Mouse (Mus musculus) neural tube, embryonic 13.5 days (tissue): ENCODE measurements at regions not wholly inside any gene's neighbourhood (a gene's known extent, or its start where the extent isn't known, plus 50 kb on each side); places are given as distances from the start of the nearest gene placed in this dataset.
"Not testable (repeated sequence)": the region's sequence is repeated elsewhere in the genome, so short reads cannot be mapped to it uniquely, and the experiment has no call there.

Experiments
- ATAC-seq: fragments of 200-750 bp; cut with Nextera tagmentation; 2 replicates; pipeline ENCODE4 v1.8.0; 2017; ENCODE audit warnings: low read depth, mild to moderate bottlenecking, moderate TSS enrichment, moderate library complexity
- H3K27ac ChIP-seq: fragments of 300-500 bp; sonication (generic); replicated peaks from 2 replicates; pipeline ENCODE4 v1.5.1; 2015; ENCODE audit warnings: moderate library complexity, mild to moderate bottlenecking, inconsistent platforms
- H3K27me3 ChIP-seq: fragments of 300-500 bp; sonication (generic); 2 replicates; pipeline ENCODE4 v1.6.1; 2015; ENCODE audit warnings: mild to moderate bottlenecking, inconsistent platforms
- H3K36me3 ChIP-seq: fragments of 300-500 bp; sonication (generic); 2 replicates; pipeline ENCODE4 v1.6.1; 2015; ENCODE audit warnings: mild to moderate bottlenecking, inconsistent platforms
- H3K4me1 ChIP-seq: fragments of 300-500 bp; sonication (generic); replicated peaks from 2 replicates; pipeline ENCODE4 v1.6.1; 2015; ENCODE audit warnings: inconsistent platforms
- H3K4me2 ChIP-seq: fragments of 300-500 bp; sonication (generic); 2 replicates; pipeline ENCODE4 v1.6.1; 2015; ENCODE audit warnings: inconsistent platforms, mild to moderate bottlenecking, moderate library complexity
- H3K4me3 ChIP-seq: fragments of 300-500 bp; sonication (generic); 2 replicates; pipeline ENCODE4 v1.5.1; 2015; ENCODE audit warnings: mild to moderate bottlenecking, inconsistent platforms
- H3K9ac ChIP-seq: fragments of 300-500 bp; sonication (generic); 2 replicates; pipeline ENCODE4 v1.6.1; 2015; ENCODE audit warnings: moderate library complexity, mild to moderate bottlenecking, inconsistent platforms
- H3K9me3 ChIP-seq: fragments of 300-500 bp; sonication (generic); 2 replicates; pipeline ENCODE4 v1.6.1; 2016; ENCODE audit warnings: inconsistent platforms
- WGBS: fragments of 180-500 bp; shearing (Covaris S2); methylation state at CpG from one replicate; pipeline ENCODE4 v1.1.7; 2015; 5-methylcytosine and 5-hydroxymethylcytosine counted together

DNA sequence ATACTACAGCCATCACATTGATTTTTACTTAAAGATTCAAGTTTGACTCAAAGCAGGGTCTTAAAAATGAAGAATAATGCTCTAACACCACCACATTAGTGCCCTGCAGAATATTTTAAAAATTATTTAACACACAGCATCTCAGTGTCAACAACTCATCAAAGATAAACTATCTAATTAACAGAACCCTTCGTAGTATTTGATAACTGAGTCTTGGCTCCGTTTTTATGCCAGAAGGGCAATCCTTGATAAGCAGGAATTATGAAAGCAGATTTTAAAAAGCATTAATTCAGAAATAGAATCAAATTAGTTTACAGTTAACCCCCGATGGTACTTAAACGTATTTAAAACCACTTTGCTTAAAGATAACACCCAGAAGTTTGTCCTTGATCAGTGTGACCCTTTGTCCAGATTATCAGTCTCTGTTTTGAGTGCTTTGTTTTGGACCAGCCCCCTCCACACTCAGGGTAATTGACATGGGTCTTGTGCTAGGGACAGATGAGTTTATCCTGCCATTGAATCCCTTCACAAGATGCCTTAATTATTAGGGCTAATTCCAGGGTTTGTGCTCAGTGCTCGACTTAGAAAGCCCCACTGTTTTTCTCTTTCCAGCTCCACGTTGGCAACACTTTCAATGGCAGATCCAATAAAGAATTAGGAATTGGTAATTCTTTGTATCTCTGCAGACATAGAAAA is 69.4 kb upstream of the Dph6 start:
- Histone ChIP-seq H3K9me3 (no peaks in the 10 kb centered on the region), H3K4me1 (no peaks in the 10 kb centered on the region), H3K27ac (no peak overlapping the region), H3K36me3 (no peaks in the 10 kb centered on the region), H3K4me2 (no peak overlapping the region), H3K9ac (no peak overlapping the region), H3K4me3 (no peak overlapping the region), H3K27me3 (no peaks in the 10 kb centered on the region)
- 69% methylated on average over 6 of the region's 6 CpGs for WGBS
- no peak for ATAC-seq

DNA sequence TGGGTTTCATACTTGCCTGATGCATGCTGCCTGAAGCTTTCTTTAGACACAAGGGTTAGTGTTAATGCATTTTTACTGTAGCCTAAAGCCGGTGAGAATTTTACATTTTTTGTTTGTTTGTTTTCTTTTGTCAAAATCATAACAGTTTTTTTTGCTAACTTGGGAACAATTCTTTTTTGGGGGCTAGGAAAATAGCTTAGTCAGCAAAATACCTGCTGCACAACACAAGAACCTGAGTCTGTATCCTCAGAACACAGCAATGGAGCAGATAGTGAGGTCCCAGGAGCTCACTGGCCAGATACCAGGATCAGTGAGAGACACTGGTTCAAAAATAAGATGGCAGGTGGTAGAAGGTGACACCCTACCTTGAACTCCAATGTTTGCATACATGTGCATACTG is 72.4 kb upstream of the Dph6 start:
- no peak overlapping the region for H3K27ac ChIP-seq
- H3K4me1 ChIP-seq: no peaks in the 10 kb centered on the region
- no peak overlapping the region for H3K4me3 ChIP-seq
- no peak overlapping the region for H3K9ac ChIP-seq
- no peak overlapping the region for H3K4me2 ChIP-seq
- H3K27me3 ChIP-seq: no peaks in the 10 kb centered on the region
- WGBS: 96% methylated on average over 1 of the region's 1 CpGs
- H3K9me3 ChIP-seq: no peaks in the 10 kb centered on the region
- ATAC-seq: no peak
- H3K36me3 ChIP-seq: no peaks in the 10 kb centered on the region

DNA sequence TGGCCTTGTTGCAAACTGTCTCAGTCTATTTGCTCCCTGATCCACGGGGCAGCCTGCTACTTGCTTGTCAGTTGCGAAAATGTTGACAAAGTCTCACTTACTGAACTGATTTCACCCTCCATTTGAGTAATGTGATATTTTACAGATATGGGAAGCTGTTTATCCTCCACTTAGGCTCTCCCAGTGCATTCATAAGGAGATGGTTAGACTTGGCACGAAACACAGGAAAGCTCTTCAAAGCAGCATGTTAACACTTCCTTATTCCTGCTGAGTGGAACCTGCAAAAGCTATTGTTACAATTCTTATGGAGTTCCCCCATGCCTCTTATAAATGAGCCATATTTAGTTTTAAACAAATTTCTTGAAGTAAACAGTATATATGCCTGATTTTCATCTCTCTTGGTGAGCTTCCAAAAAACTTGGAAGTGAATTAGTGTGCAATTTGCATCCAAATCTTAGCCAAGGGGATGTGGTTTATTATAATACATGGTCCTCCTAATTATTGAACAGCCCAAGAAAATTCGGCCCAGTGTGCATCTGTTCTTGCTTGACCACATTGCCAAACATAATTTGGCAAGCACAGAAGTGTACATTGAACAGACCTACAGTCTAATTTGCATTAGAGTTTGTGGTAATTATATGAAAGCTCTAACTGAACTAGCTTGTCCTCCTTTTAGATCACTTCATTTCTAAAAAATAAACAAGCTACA is 80.3 kb upstream of the Dph6 start:
- WGBS: 78% methylated on average over 4 of the region's 4 CpGs

DNA sequence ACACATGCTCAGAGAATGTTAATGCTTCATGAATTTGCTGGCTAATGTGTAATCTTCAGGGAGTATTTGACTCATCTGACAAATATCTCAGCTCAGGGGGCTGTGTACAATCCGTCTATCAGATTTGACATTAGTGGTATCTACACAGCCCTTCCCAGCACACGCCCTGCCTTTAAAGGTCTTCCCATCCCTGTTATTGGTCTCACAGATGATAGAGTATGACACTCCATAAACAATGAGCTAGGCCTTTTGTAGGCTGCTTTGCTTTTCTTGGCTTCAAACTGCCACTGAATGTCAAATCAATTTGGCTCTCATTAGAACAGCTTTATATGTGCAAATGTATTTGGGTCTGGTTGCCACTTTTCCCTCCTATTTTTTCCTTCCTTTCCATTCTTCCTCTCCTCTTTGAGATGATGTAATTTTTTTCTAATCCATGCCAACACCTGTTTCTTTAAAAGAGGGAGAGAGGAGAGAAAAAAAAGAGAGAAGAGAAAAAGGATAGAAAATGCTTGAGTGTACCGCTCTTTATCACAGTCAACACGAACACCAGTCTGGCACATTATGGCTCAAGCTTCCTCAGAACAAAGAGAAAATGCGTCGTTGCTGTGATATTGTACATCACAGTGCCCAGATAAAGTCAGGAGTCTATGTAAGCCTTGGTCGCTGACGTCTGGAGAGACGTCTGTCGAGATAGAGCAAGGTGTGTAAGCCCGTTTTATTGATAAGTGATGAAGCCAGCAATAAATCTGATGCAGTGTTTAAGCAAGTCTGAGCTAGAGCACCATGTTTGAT is 84.9 kb upstream of the Dph6 start:
- no peaks in the 10 kb centered on the region for H3K9me3 ChIP-seq
- no peak overlapping the region for H3K4me2 ChIP-seq
- H3K9ac ChIP-seq: no peak overlapping the region
- no peaks in the 10 kb centered on the region for H3K36me3 ChIP-seq
- H3K4me1 ChIP-seq: no peaks in the 10 kb centered on the region
- no peak for ATAC-seq
- H3K27ac ChIP-seq: 0 out of 2 replicates have a peak overlapping the region, but pooled peaks have one; percentile 9
- 77% methylated on average over 11 of the region's 11 CpGs for WGBS
- no peak overlapping the region for H3K4me3 ChIP-seq
- no peaks in the 10 kb centered on the region for H3K27me3 ChIP-seq

More for the DNA sequence above, 80.3 kb upstream of the Dph6 start:
- H3K9me3 ChIP-seq: no peaks in the 10 kb centered on the region
- no peak overlapping the region for H3K9ac ChIP-seq
- no peak overlapping the region for H3K4me2 ChIP-seq
- no peak overlapping the region for H3K4me3 ChIP-seq
- H3K27me3 ChIP-seq: no peaks in the 10 kb centered on the region
- no peaks in the 10 kb centered on the region for H3K36me3 ChIP-seq
- H3K27ac ChIP-seq: no peak overlapping the region
- no peaks in the 10 kb centered on the region for H3K4me1 ChIP-seq
- no peak for ATAC-seq

DNA sequence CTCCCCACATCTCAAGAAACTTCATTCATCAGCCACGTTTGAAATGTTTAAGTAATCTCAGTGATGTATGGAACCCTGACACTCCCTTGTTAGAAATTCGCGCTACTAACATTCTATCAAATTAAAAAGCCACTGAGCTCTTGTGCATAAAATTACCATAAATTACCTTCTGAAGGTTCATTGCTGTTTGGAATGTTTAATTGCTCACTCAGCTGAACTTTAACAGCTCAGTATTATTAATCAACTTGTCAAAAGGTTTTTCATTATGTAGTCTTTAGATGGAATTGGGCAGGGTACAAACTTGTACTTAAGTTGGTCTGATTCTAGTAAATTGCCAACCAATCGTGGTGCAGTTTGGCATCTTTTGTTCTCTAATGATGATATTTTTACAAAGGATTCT is 108.5 kb upstream of the Dph6 start:
- no peak for ATAC-seq
- no peaks in the 10 kb centered on the region for H3K36me3 ChIP-seq
- H3K27me3 ChIP-seq: no peaks in the 10 kb centered on the region
- H3K4me2 ChIP-seq: no peak overlapping the region
- no peaks in the 10 kb centered on the region for H3K4me1 ChIP-seq
- no peak overlapping the region for H3K27ac ChIP-seq
- no peak overlapping the region for H3K9ac ChIP-seq
- no peak overlapping the region for H3K4me3 ChIP-seq
- WGBS: 42% methylated on average over 4 of the region's 4 CpGs
- H3K9me3 ChIP-seq: no peaks in the 10 kb centered on the region

DNA sequence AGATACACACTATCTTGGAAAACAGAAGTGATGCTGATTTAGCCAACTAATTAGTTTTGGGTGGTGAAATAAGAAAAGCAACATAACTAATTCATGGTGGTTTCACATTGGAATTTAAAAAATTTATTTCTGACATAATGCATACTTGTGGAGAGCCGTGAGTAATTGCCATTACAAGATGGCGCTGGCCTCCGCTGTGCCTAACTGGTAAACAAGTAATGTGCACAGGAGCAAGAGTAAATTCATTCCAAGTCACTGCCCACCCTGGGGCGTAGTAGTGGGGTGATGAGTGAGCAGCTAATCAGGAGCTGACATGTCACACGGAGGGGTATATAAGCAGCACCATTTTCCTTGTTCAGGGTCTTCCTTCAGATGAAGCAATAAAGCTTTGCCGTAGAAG is 119.0 kb upstream of the Dph6 start:
- not testable (repeated sequence) for H3K4me3 ChIP-seq, H3K36me3 ChIP-seq, H3K27me3 ChIP-seq, ATAC-seq, H3K9me3 ChIP-seq, H3K27ac ChIP-seq, H3K9ac ChIP-seq, H3K4me2 ChIP-seq, H3K4me1 ChIP-seq
- WGBS: 86% methylated on average over 6 of the region's 6 CpGs

DNA sequence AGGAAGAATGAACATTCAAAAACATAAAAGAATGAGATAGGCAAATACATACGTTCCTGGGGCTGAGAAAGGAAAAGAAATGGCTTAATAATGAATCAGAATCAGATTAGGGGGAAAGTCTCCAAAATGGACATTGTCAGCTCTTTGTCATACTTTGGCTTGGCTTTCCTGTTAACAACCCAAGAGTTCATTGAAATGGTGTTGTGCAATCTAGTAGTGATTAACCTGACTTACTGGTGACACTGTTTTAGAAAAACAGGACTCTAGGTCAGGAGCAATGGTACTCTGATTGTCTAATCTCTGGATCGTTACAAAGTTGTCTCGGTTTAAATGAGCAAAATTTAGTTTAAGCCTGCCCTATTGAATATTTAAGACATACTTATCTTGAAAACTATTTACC is 119.5 kb upstream of the Dph6 start:
- ATAC-seq: no peak
- Histone ChIP-seq H3K9ac (no peak overlapping the region), H3K27me3 (no peaks in the 10 kb centered on the region), H3K9me3 (no peaks in the 10 kb centered on the region), H3K36me3 (no peaks in the 10 kb centered on the region), H3K4me3 (no peak overlapping the region), H3K27ac (no peak overlapping the region), H3K4me2 (no peak overlapping the region), H3K4me1 (peaks cover 3% of the 10 kb centered on the region; the same call in 1 of the 2 replicates)
- WGBS: 92% methylated on average over 3 of the region's 3 CpGs

DNA sequence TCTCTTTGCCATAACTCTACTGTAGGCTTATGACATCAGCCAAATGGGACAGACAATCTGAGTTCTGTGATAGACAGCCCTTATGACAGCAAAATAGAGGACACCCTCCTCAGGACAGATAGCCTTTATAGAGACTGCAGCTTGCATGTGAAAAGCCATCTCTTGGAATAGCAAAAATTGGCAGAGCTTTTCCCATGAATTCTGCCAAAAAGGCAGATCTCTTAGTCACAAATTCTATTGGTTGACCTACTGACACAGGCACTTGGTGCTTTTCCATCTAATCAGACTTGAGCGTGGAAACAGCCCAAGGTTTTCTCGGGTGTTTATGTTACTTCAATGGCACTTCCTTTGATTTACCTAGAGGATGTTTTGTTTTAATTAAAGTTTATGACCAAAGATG is 120.8 kb upstream of the Dph6 start:
- no peaks in the 10 kb centered on the region for H3K36me3 ChIP-seq
- ATAC-seq: no peak
- H3K9me3 ChIP-seq: no peaks in the 10 kb centered on the region
- H3K27me3 ChIP-seq: no peaks in the 10 kb centered on the region
- H3K4me3 ChIP-seq: no peak overlapping the region
- H3K9ac ChIP-seq: no peak overlapping the region
- 73% methylated on average over 2 of the region's 2 CpGs for WGBS
- H3K4me1 ChIP-seq: peaks cover 3% of the 10 kb centered on the region; the same call in 1 of the 2 replicates
- H3K27ac ChIP-seq: no peak overlapping the region
- no peak overlapping the region for H3K4me2 ChIP-seq

DNA sequence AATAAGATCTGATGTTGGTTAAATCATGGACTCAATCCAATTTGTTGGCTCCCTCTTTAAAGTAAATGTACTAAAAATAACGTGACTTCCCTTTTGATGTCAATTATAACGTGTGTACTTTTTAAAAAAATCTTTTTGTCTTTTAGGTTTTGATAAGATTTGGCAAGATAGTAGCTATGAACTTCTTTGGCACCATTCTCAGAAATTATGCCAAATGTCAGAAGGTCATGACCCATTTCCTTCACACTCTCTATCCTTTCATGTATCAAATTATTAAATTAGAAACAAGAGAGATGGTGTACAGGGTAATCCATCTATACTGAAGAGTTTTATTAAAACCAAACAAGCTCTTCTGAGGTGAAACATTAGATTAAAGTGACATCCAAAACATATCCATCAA is 121.4 kb upstream of the Dph6 start:
- H3K27ac ChIP-seq: no peak overlapping the region
- H3K4me3 ChIP-seq: no peak overlapping the region
- H3K4me1 ChIP-seq: peaks cover 3% of the 10 kb centered on the region; the same call in 1 of the 2 replicates
- no peaks in the 10 kb centered on the region for H3K36me3 ChIP-seq
- H3K4me2 ChIP-seq: no peak overlapping the region
- no peak overlapping the region for H3K9ac ChIP-seq
- H3K9me3 ChIP-seq: no peaks in the 10 kb centered on the region
- H3K27me3 ChIP-seq: no peaks in the 10 kb centered on the region
- no peak for ATAC-seq
- WGBS: 89% methylated on average over 2 of the region's 2 CpGs

DNA sequence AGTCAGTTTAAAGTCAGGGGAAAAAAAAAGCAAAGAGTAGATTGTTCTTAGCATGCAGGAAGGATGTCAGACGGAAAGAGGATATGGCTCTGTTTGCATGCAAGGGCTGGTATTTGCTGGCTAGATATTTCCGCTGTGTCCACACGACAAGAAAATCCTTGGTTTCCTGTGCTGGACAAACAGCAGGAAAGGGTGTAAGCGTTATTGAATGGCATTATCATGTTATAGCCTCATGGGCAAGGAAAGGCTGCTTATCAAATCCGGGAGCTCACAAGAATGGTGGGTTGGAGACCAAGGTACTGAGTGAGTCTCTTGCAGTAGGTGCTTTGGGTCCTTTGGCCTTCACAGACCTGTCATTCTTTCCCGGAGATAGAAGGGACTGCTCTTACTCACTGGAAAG is 127.7 kb upstream of the Dph6 start:
- Histone ChIP-seq H3K4me2 (no peak overlapping the region), H3K9me3 (no peaks in the 10 kb centered on the region), H3K36me3 (no peaks in the 10 kb centered on the region), H3K9ac (no peak overlapping the region), H3K27me3 (no peaks in the 10 kb centered on the region), H3K4me3 (no peak overlapping the region), H3K4me1 (peaks cover 11% of the 10 kb centered on the region), H3K27ac (no peak overlapping the region)
- WGBS: 88% methylated on average over 6 of the region's 6 CpGs
- no peak for ATAC-seq

DNA sequence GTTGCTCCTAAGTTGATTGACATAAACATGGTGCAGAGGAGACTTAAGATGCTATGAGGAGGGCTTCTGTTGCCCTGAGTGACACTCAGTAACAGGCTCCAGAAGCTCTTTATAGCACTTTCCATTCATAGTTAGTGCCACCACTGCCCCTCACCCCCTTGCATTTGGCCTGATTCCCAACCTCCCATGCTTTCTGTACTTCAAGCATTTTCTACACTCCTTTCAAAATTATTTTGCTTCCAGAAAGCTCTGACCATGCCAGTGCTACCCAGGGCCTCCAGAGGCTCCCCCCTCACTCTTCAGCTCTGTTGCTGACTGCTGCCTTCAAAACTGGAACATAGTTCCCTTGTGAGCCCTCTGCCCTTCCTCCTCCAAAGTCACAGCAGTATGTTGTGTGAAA is 129.4 kb upstream of the Dph6 start:
- Histone ChIP-seq H3K27me3 (no peaks in the 10 kb centered on the region), H3K36me3 (no peaks in the 10 kb centered on the region), H3K27ac (0 out of 2 replicates have a peak overlapping the region, but pooled peaks have one; percentile 38), H3K4me1 (peaks cover 7% of the 10 kb centered on the region), H3K4me2 (no peak overlapping the region), H3K9ac (no peak overlapping the region), H3K4me3 (no peak overlapping the region), H3K9me3 (no peaks in the 10 kb centered on the region)
- ATAC-seq: no peak

DNA sequence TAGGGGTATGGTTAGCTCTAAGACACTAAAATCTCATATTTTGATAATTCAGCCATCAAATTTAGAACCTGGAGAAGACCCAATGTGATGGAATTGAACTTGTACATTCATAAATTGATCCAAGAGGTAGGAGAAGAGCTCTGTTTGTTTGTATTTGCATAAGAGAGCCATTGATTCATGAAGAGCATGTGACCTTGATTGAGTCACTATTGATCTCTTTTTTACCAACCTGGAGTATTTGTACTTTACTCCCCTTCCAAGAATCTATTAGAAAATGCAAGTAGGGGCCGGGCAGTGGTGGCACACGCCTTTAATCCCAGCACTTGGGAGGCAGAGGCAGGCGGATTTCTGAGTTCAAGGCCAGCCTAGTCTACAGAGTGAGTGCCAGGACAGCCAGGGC is 133.5 kb upstream of the Dph6 start:
- WGBS: 87% methylated on average over 3 of the region's 3 CpGs
- ATAC-seq: no peak
- Histone ChIP-seq H3K4me1 (peaks cover 7% of the 10 kb centered on the region), H3K27me3 (no peaks in the 10 kb centered on the region), H3K4me2 (no peak overlapping the region), H3K4me3 (no peak overlapping the region), H3K9me3 (no peaks in the 10 kb centered on the region), H3K9ac (no peak overlapping the region), H3K27ac (no peak overlapping the region), H3K36me3 (no peaks in the 10 kb centered on the region)
